Comparison of ENCODE assay signal across 21 mouse cellular contexts in genomic region chr15:94242133-94242532, GRCm38 (mm10).
"Had no signal": no experiment of that assay in that cellular context is flagged by ENCODE, and none has a peak within 500 bp of the region (broad histone marks: within the 10 kb centered on the region; RNA-seq: fewer than 3 reads in every experiment).

No protein-coding gene starts in this region.

- DNase-seq: cerebellum, adult 8-10 months; cerebellum, adult 9-10 months; cerebellum, adult 9-11 months; cerebellum, postnatal 10 days; cerebellum, postnatal 14 days; cerebellum, postnatal 25 days; cerebellum, postnatal 36 days; embryo, embryonic 11 days; forebrain, postnatal 0 days; gastrocnemius, adult 2 months; gastrocnemius, postnatal 10 days; gastrocnemius, postnatal 14 days; gastrocnemius, postnatal 25 days; gastrocnemius, postnatal 36 days; heart, adult 11 months; heart, adult 18-20 months; heart, adult 2 months had no signal

- ATAC-seq: forebrain, embryonic 13.5 days; forebrain, embryonic 14.5 days; forebrain, embryonic 15.5 days; forebrain, embryonic 16.5 days; forebrain, postnatal 0 days had no signal
